10 mouse cellular contexts compared by ENCODE assay signal in genomic region chr12:12247023-12247422, GRCm38 (mm10). TPM values are rescaled to one million over a fixed set of nuclear protein-coding genes. Genes with fewer than 3 reads are reported as not detected.
A peak's percentile ranks its signal among the peaks of the same experiment; 100 is the strongest.
DNase-seq lines count a peak whose midpoint lies in the region; ATAC-seq lines count a peak whose summit lies in the region.
"Had no signal": no experiment of that assay in that cellular context is flagged by ENCODE, and none has a peak within 500 bp of the region (broad histone marks: within the 10 kb centered on the region; RNA-seq: fewer than 3 reads in every experiment).

No protein-coding gene starts in this region.

- ATAC-seq in CD4-positive, CD25-positive, alpha-beta regulatory T cell, adult 4 months: peak; percentile 84
- peak; percentile 84 for ATAC-seq in activated CD4-positive, CD25-positive, alpha-beta regulatory T cell, adult 4 months
- ATAC-seq in inflammation-experienced regulatory T-cells, adult 6 months: peak; percentile 81

- peak; percentile 65 for DNase-seq in CD4-positive helper T cell, adult 2 months (ENCODE audit: low read depth, low spot score)
- peak; percentile 51 for DNase-seq in CD4-positive, CD25-positive, alpha-beta regulatory T cell, adult 2 months (ENCODE audit: low read depth, low spot score)
- DNase-seq in T-cell, adult 2 months (ENCODE audit: low spot score): peak; percentile 7
- DNase-seq in induced T-regulatory cell, adult 2 months (ENCODE audit: low read depth): peak; percentile 75
- peak; percentile 64 for DNase-seq in naive thymus-derived CD4-positive, alpha-beta T cell, adult 2 months (ENCODE audit: low read depth)

RNA-seq across cellular contexts. Expression of gene Fam49a, which starts 14.9 kb away (rescaled TPM):
- 10 to 100 TPM; 42.3 to 49.8 TPM for polyA plus RNA-seq in CD4-positive, CD25-positive, alpha-beta regulatory T cell, adult 4 months (2017; shearing (Covaris generic))
- 10 to 100 TPM; 39.5 to 44.9 TPM for polyA plus RNA-seq in activated CD4-positive, CD25-positive, alpha-beta regulatory T cell, adult 4 months (2017; shearing (Covaris generic))
- 10 to 100 TPM; 45.2 to 55.3 (median 53.3) TPM for polyA plus RNA-seq in inflammation-experienced regulatory T-cells, adult 6 months (2017; shearing (Covaris generic))
- polyA plus RNA-seq: C2C12, G1E had no signal

Comparison
In these comparisons a context has a peak if more than half of its experiments do, and no peak if none do; other contexts are left out.
1. Peak in every context shown above with its lines: DNase-seq and ATAC-seq.
2. DNase-seq: peak in every context shown above with its lines; median percentile 75 in induced T-regulatory cell, adult 2 months; 65 in CD4-positive helper T cell, adult 2 months; 64 in naive thymus-derived CD4-positive, alpha-beta T cell, adult 2 months; 51 in CD4-positive, CD25-positive, alpha-beta regulatory T cell, adult 2 months; 7 in T-cell, adult 2 months.